Mouse (Mus musculus) olfactory bulb, adult 2 months (tissue): ENCODE measurements at regions not wholly inside any gene's neighbourhood (a gene's known extent, or its start where the extent isn't known, plus 50 kb on each side); places are given as distances from the start of the nearest gene placed in this dataset.

Source experiments
- CTCF ChIP-seq: fragments of 200-500 bp; IDR thresholded peaks from 2 replicates; pipeline ENCODE4 v1.5.1; 2012; ENCODE audit warnings: low read depth, mild to moderate bottlenecking, low read length, moderate library complexity; ENCODE audit not compliant: insufficient read depth
- POLR2A ChIP-seq: fragments of 200-500 bp; IDR thresholded peaks from 2 replicates; pipeline ENCODE4 v1.6.1; 2012; ENCODE audit warnings: mild to moderate bottlenecking, low read depth, low read length, moderate library complexity; ENCODE audit not compliant: insufficient read depth

DNA sequence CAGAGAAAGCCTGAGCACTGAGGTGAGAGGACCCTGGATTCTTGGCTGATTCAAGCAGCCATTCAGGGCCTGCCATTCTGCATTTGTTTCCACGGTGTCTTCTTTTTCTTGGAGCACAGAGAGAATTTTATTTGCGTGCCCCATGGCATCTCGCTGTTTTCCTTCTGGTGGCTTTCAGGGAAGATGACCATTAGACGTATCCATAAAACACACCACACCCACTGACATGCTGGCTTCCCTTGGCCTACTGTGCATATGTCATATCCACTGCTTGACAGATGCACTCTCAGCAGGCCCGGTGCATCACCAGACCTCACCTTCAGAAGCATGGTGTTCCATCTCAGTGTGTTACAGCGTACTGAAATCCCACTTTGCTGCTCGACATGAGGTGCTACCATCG is 131.0 kb upstream of the Cnr1 start:
- TF ChIP-seq CTCF (no peak), POLR2A (no peak)
